Comparison of ENCODE assay signal across 17 mouse cellular contexts in the genomic region with DNA sequence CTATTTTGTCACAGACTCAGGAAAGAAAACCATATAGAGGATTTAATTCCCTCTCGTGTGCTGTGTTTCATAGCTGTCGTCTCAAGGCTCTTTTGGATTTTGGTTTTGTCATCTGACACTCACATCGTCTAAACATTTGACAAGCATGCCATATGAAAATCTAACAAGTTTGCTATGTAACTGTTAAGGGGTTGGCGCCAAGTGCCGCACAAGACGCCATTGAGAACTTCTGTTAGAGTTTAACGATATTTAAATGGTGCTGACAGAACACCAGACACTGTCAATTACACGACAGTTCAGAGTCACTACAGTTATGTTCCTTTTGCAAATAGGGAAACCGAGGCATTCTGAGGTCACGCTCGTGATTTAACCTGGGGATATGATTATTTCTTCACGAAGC.
"Had no signal": no experiment of that assay in that cellular context is flagged by ENCODE, and none has a peak within 500 bp of the region (broad histone marks: within the 10 kb centered on the region; RNA-seq: fewer than 3 reads in every experiment).

No protein-coding gene starts in this region.

- H3K4me2 ChIP-seq: lung, embryonic 14.5 days; midbrain, embryonic 12.5 days; neural tube, embryonic 13.5 days; neural tube, embryonic 15.5 days had no signal

- H3K9me3 ChIP-seq: neural tube, embryonic 15.5 days had no signal

- H3K9ac ChIP-seq: lung, embryonic 14.5 days; midbrain, embryonic 12.5 days; neural tube, embryonic 13.5 days; neural tube, embryonic 15.5 days had no signal

- DNase-seq: lung, adult 18-20 months; lung, embryonic 14.5 days; lung, postnatal 10 days; lung, postnatal 4 days; midbrain, embryonic 14.5 days; retina, postnatal 1 day; right cerebral cortex, adult 18-20 months; spleen, adult 18-20 months; thymus, adult 18-20 months; thymus, postnatal 25 days; thymus, postnatal 4 days had no signal

- H3K36me3 ChIP-seq: neural tube, embryonic 13.5 days; neural tube, embryonic 15.5 days had no signal

- ATAC-seq: midbrain, embryonic 16.5 days had no signal

- H3K4me1 ChIP-seq: midbrain, embryonic 10.5 days; midbrain, embryonic 12.5 days; neural tube, embryonic 13.5 days; neural tube, embryonic 15.5 days had no signal

- H3K27ac ChIP-seq: midbrain, embryonic 10.5 days; midbrain, embryonic 12.5 days; neural tube, embryonic 13.5 days; neural tube, embryonic 15.5 days had no signal

- H3K4me3 ChIP-seq: midbrain, embryonic 10.5 days; midbrain, embryonic 12.5 days; myocyte; neural tube, embryonic 13.5 days; neural tube, embryonic 15.5 days had no signal

- H3K27me3 ChIP-seq: midbrain, embryonic 12.5 days; neural tube, embryonic 13.5 days; neural tube, embryonic 15.5 days had no signal
